Mouse (Mus musculus) neural tube, embryonic 14.5 days (tissue): ENCODE results near the gene Alpk1. TPM values are rescaled to one million over a fixed set of nuclear protein-coding genes. Genes with fewer than 3 reads are reported as not detected.

Experiments used
- ATAC-seq: fragments of 200-750 bp; cut with Nextera tagmentation; 2 replicates; pipeline ENCODE4 v1.8.0; 2017; ENCODE audit warnings: low read depth, mild to moderate bottlenecking, moderate TSS enrichment, moderate library complexity
- H3K27ac ChIP-seq: fragments of 300-500 bp; sonication (generic); 2 replicates; pipeline ENCODE4 v1.5.1; 2014; ENCODE audit warnings: low read depth, mild to moderate bottlenecking, control low read depth, low read length, moderate library complexity, mixed read lengths
- H3K27me3 ChIP-seq: fragments of 300-500 bp; sonication (generic); 2 replicates; pipeline ENCODE4 v1.6.1; 2014; ENCODE audit warnings: low read length; ENCODE audit not compliant: control insufficient read depth, insufficient read depth
- H3K36me3 ChIP-seq: fragments of 300-500 bp; sonication (generic); 2 replicates; pipeline ENCODE4 v1.6.1; 2014; ENCODE audit warnings: low read length, mixed read lengths; ENCODE audit not compliant: control insufficient read depth, insufficient read depth
- H3K4me1 ChIP-seq: fragments of 300-500 bp; sonication (generic); 2 replicates; pipeline ENCODE4 v1.6.1; 2014; ENCODE audit warnings: low read length; ENCODE audit not compliant: control insufficient read depth, insufficient read depth
- H3K4me2 ChIP-seq: fragments of 300-500 bp; sonication (generic); 2 replicates; pipeline ENCODE4 v1.6.1; 2014; ENCODE audit warnings: mild to moderate bottlenecking, low read depth, low read length, control low read depth
- H3K4me3 ChIP-seq: fragments of 300-500 bp; sonication (generic); 2 replicates; pipeline ENCODE4 v1.5.1; 2014; ENCODE audit warnings: low read depth, low read length, control low read depth, mixed read lengths
- H3K9ac ChIP-seq: fragments of 300-500 bp; sonication (generic); replicated peaks from 2 replicates; pipeline ENCODE4 v1.6.1; 2014; ENCODE audit warnings: low read depth, mild to moderate bottlenecking, control low read depth, low read length, mixed read lengths
- H3K9me3 ChIP-seq: fragments of 300-500 bp; sonication (generic); 2 replicates; pipeline ENCODE4 v1.6.1; 2016; ENCODE audit warnings: low read length; ENCODE audit not compliant: control insufficient read depth
- WGBS: fragments of 180-500 bp; shearing (Covaris S2); extraction: QIAGEN DNeasy Blood & Tissue Kit; methylation state at CpG from one replicate; pipeline ENCODE4 v1.1.7; 2014; 5-methylcytosine and 5-hydroxymethylcytosine counted together
- polyA plus RNA-seq: library from polyadenylated mRNA; unstranded; fragments of >200 nt; fragmentation: Nextera tagmentation; extraction: Ambion mirVana; gene quantifications from 2 replicates; pipeline ENCODE4 v1.2.1, GENCODE M21; 2014

Alpk1 gene
- polyA plus RNA-seq, 1 experiment from 2014 or later, result 0.31 TPM

- peak within 1 kb of the TSS; percentile 49 for H3K4me3 ChIP-seq
- H3K9ac ChIP-seq, result peak within 1 kb of the TSS; percentile 39
- ATAC-seq, result peak; percentile 54
- H3K27ac ChIP-seq, result peak within 1 kb of the TSS; percentile 8
- H3K36me3 ChIP-seq, result no peaks in the 10 kb centered on the region
- peaks cover 17% of the 10 kb centered on the region; the same call in 1 of the 2 replicates for H3K4me1 ChIP-seq
- H3K4me2 ChIP-seq, result peak within 1 kb of the TSS; percentile 91
- peaks cover 26% of the 10 kb centered on the region for H3K27me3 ChIP-seq
- H3K9me3 ChIP-seq, result no peaks in the 10 kb centered on the region
- under 1% methylated on average over 91 of the region's 92 CpGs for WGBS
These were observed 147.0 kb downstream of the Alpk1 start, which contains the start of gene Neurog2 for GRCm38 (mm10) chr3:127633080-127634032. TSS of gene Neurog2 (plus strand) at chr3:127633135.

GRCm38 (mm10) chr3:127632531-127632930 lies 147.8 kb downstream of the Alpk1 start:
- Histone ChIP-seq H3K36me3 (no peaks in the 10 kb centered on the region), H3K27ac (no peak overlapping the region), H3K9me3 (no peaks in the 10 kb centered on the region), H3K4me2 (peak overlapping the region; percentile 91), H3K9ac (peak overlapping the region; percentile 39; the same call in 1 of the 2 replicates), H3K27me3 (peaks cover 28% of the 10 kb centered on the region), H3K4me3 (peak overlapping the region; percentile 49), H3K4me1 (peaks cover 19% of the 10 kb centered on the region; the same call in 1 of the 2 replicates)
- under 1% methylated on average over 31 of the region's 32 CpGs for WGBS
- peak; percentile 76 for ATAC-seq

DNA sequence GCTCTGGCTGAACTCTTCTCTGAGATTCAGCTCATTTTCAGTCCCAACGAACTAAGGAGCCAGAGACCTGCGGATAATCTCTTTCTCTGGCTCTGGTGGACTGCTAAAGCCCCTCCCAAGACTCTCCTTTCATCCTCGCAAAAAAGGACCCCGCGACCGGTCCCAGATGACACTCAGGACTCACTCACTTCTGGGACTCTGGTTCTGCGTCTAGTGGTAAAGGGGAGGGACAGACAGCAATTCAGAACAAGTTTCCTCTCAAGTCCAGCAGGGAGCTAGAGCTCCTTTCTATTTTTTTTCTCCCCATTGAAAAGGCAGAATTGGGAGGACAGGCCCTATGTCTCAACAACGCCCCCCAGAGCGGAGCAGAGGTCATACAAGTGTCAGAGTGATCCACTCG lies 148.7 kb downstream of the Alpk1 start:
- 0% methylated on average over 10 of the region's 10 CpGs for WGBS
- Histone ChIP-seq H3K27me3 (peaks cover 33% of the 10 kb centered on the region), H3K36me3 (no peaks in the 10 kb centered on the region), H3K27ac (no peak overlapping the region), H3K9ac (no peak overlapping the region), H3K9me3 (no peaks in the 10 kb centered on the region), H3K4me3 (no peak overlapping the region), H3K4me1 (peaks cover 19% of the 10 kb centered on the region; the same call in 1 of the 2 replicates), H3K4me2 (peak overlapping the region; percentile 18; the same call in 1 of the 2 replicates)
- no peak for ATAC-seq

- Histone ChIP-seq H3K4me3 (no peak overlapping the region), H3K9me3 (no peaks in the 10 kb centered on the region), H3K27me3 (peaks cover 38% of the 10 kb centered on the region), H3K4me1 (peaks cover 19% of the 10 kb centered on the region; the same call in 1 of the 2 replicates), H3K4me2 (no peak overlapping the region), H3K9ac (no peak overlapping the region), H3K36me3 (no peaks in the 10 kb centered on the region), H3K27ac (no peak overlapping the region)
- no peak for ATAC-seq
- WGBS, result 4% methylated on average over 17 of the region's 17 CpGs
These were observed 149.5 kb downstream of the Alpk1 start for GRCm38 (mm10) chr3:127630735-127631372.

- WGBS, result 9% methylated on average over 1 of the region's 1 CpGs
- Histone ChIP-seq H3K4me3 (no peak overlapping the region), H3K27me3 (peaks cover 43% of the 10 kb centered on the region), H3K9me3 (no peaks in the 10 kb centered on the region), H3K9ac (no peak overlapping the region), H3K4me2 (no peak overlapping the region), H3K4me1 (peaks cover 22% of the 10 kb centered on the region; the same call in 1 of the 2 replicates), H3K36me3 (no peaks in the 10 kb centered on the region), H3K27ac (no peak overlapping the region)
- ATAC-seq, result no peak
These were observed 150.1 kb downstream of the Alpk1 start for GRCm38 (mm10) chr3:127630190-127630589.

DNA sequence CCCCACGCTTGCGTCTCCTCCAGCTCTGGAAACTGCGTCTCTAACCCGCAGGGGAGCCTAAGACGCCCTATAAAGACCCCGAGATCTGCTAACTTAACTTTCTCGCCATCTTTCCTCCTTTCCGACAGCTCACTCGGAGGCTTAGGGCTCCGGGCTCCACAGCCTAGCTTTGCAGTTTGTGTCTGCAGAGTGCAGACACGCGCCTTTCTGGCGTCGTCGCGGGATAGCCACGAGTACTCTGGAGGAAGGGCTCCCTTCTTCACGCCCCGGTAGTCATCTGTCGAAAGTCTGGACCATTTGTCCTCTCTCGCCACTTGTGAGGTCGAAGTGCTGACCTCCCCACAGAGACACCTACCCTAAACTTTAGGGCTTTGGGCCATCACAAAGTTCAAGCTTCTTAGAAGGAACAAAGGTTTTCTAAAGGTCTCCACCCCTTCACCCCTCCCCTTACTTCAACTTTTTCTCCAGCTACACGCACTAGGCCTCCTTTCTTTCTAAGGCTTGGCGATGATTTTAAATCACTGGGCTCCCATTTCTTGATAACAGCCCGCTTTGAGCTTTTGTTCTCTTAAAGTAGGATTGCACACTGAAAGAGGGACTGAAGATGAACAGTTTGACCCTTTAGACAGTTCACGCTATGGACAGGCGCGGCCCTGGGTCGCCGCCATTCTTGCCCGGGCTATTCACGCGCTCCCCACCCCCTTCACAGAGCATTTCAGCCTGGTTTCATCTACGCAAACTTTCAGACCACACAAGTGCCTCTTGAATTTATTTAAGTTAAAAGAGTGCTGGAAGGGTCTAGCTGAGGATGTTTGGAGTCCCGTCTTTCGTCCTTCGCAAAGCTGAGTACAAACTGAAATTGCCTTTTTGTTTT lies 151.8 kb downstream of the Alpk1 start:
- H3K36me3 ChIP-seq, result no peaks in the 10 kb centered on the region
- H3K27me3 ChIP-seq, result peaks cover 46% of the 10 kb centered on the region
- no peak overlapping the region for H3K4me2 ChIP-seq

DNA sequence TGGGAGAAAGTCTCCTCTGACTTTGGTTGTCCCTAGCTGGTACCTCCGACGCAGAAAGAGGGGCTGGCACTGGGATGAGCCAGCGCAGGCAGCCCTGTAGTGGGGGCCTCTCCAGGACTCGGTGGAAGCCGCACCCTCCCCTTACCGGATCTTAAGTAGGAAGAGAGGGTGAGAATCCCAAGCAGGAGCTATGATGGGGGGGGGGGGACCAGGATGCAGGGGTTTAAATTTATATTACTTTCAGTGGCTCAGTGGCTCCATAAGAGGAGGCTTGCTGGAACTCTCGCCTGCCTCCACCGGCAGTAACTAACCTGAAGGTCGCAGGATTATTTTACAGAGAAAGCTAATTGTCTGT lies 152.4 kb downstream of the Alpk1 start:
- Histone ChIP-seq H3K9ac (no peak overlapping the region), H3K4me1 (0 out of 2 replicates have a peak, but pooled peaks cover 14% of the 10 kb centered on the region), H3K4me2 (no peak overlapping the region), H3K9me3 (no peaks in the 10 kb centered on the region), H3K27ac (no peak overlapping the region), H3K4me3 (no peak overlapping the region), H3K27me3 (peaks cover 46% of the 10 kb centered on the region), H3K36me3 (no peaks in the 10 kb centered on the region)
- ATAC-seq, result no peak
- WGBS, result 2% methylated on average over 9 of the region's 9 CpGs

More for the DNA sequence above, 151.8 kb downstream of the Alpk1 start:
- Histone ChIP-seq H3K9me3 (no peaks in the 10 kb centered on the region), H3K4me1 (peaks cover 17% of the 10 kb centered on the region; the same call in 1 of the 2 replicates), H3K9ac (no peak overlapping the region), H3K27ac (no peak overlapping the region), H3K4me3 (no peak overlapping the region)
- 3% methylated on average over 37 of the region's 37 CpGs for WGBS
- no peak for ATAC-seq

DNA sequence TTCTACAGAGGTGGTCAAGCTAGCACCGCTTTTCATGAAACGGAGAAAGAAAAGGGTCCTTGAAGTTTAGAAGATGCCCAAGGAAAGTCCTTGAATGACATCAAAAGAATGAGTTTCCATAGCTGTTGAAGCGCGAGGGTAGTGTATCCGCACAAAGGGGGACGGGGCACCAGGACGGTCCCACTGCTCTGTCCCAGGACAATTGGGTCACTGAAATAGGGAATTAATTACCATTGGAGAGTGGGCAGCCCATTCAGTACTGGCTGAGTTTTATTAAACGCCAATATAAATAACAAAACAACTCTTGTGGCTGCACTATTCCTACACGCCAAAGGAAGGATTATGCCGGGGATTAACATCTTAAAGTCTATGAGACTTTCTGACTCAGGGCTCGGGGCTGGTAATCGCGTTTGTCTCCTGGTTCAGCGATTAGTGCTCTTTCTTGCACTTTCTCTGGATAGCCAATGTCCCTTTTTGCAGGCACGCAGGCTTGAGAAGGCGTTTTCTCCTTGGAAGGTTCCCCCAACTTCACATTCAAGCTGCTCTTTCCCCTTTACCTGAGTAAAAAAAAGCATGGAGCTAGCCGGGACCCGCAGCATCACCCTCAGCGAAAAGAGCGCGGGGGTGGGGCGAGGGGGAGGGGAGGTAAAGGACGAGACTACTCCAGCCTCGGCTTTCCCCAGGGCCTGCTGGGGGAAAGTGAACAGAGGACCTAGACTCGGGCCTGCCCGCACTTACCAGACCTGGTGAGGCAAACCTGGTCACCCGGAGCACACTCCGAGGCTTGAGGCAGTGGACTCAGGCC lies 153.0 kb downstream of the Alpk1 start:
- Histone ChIP-seq H3K9ac (no peak overlapping the region), H3K27ac (no peak overlapping the region), H3K4me1 (0 out of 2 replicates have a peak, but pooled peaks cover 11% of the 10 kb centered on the region), H3K27me3 (peaks cover 46% of the 10 kb centered on the region), H3K4me3 (no peak overlapping the region), H3K4me2 (no peak overlapping the region), H3K36me3 (no peaks in the 10 kb centered on the region), H3K9me3 (no peaks in the 10 kb centered on the region)
- WGBS, result 2% methylated on average over 28 of the region's 28 CpGs
- ATAC-seq, result no peak
